Mouse (Mus musculus) liver, embryonic 13.5 days (tissue): ENCODE data around the gene Zfyve28. TPM values are rescaled to one million over a fixed set of nuclear protein-coding genes. Genes with fewer than 3 reads are reported as not detected.

Experiments
- ATAC-seq: fragments of 200-750 bp; cut with Nextera tagmentation; 2 replicates; pipeline ENCODE4 v1.8.0; 2017; ENCODE audit warnings: low read depth, mild to moderate bottlenecking, moderate number of reproducible peaks, moderate library complexity
- DNase-seq: peaks from one replicate; pipeline ENCODE4 v3.0.0; 2022
- H3K27ac ChIP-seq: fragments of 300-500 bp; sonication (generic); 2 replicates; pipeline ENCODE4 v1.5.1; 2015; ENCODE audit warnings: moderate library complexity, mild to moderate bottlenecking, inconsistent platforms
- H3K27me3 ChIP-seq: fragments of 300-500 bp; sonication (generic); 2 replicates; pipeline ENCODE4 v1.6.1; 2015; ENCODE audit warnings: mild to moderate bottlenecking, inconsistent platforms
- H3K36me3 ChIP-seq: fragments of 300-500 bp; sonication (generic); 2 replicates; pipeline ENCODE4 v1.6.1; 2015; ENCODE audit warnings: mild to moderate bottlenecking, inconsistent platforms
- H3K4me1 ChIP-seq: fragments of 300-500 bp; sonication (generic); replicated peaks from 2 replicates; pipeline ENCODE4 v1.6.1; 2015; ENCODE audit warnings: inconsistent platforms
- H3K4me2 ChIP-seq: fragments of 300-500 bp; sonication (generic); 2 replicates; pipeline ENCODE4 v1.6.1; 2015; ENCODE audit warnings: inconsistent platforms, mild to moderate bottlenecking, moderate library complexity
- H3K4me3 ChIP-seq: fragments of 300-500 bp; sonication (generic); replicated peaks from 2 replicates; pipeline ENCODE4 v1.5.1; 2015; ENCODE audit warnings: mild to moderate bottlenecking, inconsistent platforms
- H3K9ac ChIP-seq: fragments of 300-500 bp; sonication (generic); 2 replicates; pipeline ENCODE4 v1.6.1; 2015; ENCODE audit warnings: mild to moderate bottlenecking, inconsistent platforms
- H3K9me3 ChIP-seq: fragments of 300-500 bp; sonication (generic); replicated peaks from 2 replicates; pipeline ENCODE4 v1.6.1; 2016; ENCODE audit warnings: inconsistent platforms
- WGBS: fragments of 180-500 bp; shearing (Covaris S2); methylation state at CpG from one replicate; pipeline ENCODE4 v1.1.7; 2015; ENCODE audit not compliant: insufficient replicate concordance; 5-methylcytosine and 5-hydroxymethylcytosine counted together
- polyA plus RNA-seq: library from polyadenylated mRNA; unstranded; fragments of >200 nt; fragmentation: Nextera tagmentation; extraction: Ambion mirVana; gene quantifications from 2 replicates; pipeline ENCODE4 v1.2.1, GENCODE M21; 2015

Gene Zfyve28
- polyA plus RNA-seq, 1 experiment from 2014 or later = 0.02 TPM

DNA sequence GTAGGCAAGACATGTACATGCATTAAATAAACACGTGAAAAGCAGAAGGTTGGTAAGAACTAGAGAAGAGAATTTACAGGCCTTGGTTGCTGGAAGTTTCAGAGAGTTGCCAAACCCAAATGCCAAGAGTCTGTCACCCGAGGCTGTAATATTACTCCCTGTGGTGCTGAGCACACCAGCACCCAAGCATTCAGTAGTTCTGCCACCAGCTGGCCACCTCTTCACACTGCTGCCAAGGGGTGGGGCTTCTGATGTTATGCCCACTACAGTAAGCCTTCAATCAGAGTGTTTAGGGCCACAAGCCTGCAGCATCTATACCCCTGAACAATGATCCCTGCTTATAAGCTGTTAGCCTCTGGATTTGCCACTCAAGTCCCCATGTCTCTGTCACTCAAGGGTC, 86.9 kb downstream of the Zfyve28 start:
- no peak overlapping the region for H3K9ac ChIP-seq
- no peaks in the 10 kb centered on the region for H3K36me3 ChIP-seq
- no peaks in the 10 kb centered on the region for H3K9me3 ChIP-seq
- H3K4me3 ChIP-seq = no peak overlapping the region
- ATAC-seq (no peak), DNase-seq (no peak)
- no peak overlapping the region for H3K4me2 ChIP-seq
- no peaks in the 10 kb centered on the region for H3K27me3 ChIP-seq
- 51% methylated on average over 2 of the region's 2 CpGs for WGBS
- no peak overlapping the region for H3K27ac ChIP-seq
- peaks cover 8% of the 10 kb centered on the region; the same call in 1 of the 2 replicates for H3K4me1 ChIP-seq

DNA sequence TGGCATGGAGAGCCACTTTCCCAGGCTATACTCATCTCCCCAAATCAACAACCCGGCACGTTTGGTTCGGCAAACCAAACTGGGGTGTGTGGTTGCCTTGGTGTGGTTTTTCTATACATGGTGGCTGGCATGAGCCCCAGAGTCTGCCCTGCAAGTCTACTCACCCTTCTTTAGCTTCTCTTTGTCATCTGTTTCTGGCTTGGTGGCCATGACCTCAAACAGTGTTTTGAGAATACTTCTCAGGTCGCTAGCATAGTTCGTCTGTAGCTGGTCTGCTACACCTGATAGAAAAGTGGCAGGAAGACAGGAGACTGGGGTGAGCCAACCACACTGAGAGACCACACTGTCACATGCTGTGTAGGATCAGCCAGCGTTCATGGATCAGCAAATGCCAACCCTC, 89.6 kb downstream of the Zfyve28 start:
- Histone ChIP-seq H3K36me3 (no peaks in the 10 kb centered on the region), H3K4me2 (no peak overlapping the region), H3K27me3 (no peaks in the 10 kb centered on the region), H3K4me1 (peaks cover 8% of the 10 kb centered on the region; the same call in 1 of the 2 replicates), H3K4me3 (no peak overlapping the region), H3K9ac (no peak overlapping the region), H3K9me3 (no peaks in the 10 kb centered on the region), H3K27ac (no peak overlapping the region)
- ATAC-seq (no peak), DNase-seq (no peak)
- WGBS = 64% methylated on average over 6 of the region's 6 CpGs

GRCm38 (mm10) chr5:34197243-34197642, 91.0 kb downstream of the Zfyve28 start:
- Histone ChIP-seq H3K4me3 (no peak overlapping the region), H3K27me3 (no peaks in the 10 kb centered on the region), H3K9me3 (no peaks in the 10 kb centered on the region), H3K9ac (no peak overlapping the region), H3K4me1 (peaks cover 8% of the 10 kb centered on the region; the same call in 1 of the 2 replicates), H3K36me3 (no peaks in the 10 kb centered on the region), H3K27ac (no peak overlapping the region), H3K4me2 (no peak overlapping the region)
- WGBS = 70% methylated on average over 4 of the region's 4 CpGs
- ATAC-seq = no peak
- no peak for DNase-seq

DNA sequence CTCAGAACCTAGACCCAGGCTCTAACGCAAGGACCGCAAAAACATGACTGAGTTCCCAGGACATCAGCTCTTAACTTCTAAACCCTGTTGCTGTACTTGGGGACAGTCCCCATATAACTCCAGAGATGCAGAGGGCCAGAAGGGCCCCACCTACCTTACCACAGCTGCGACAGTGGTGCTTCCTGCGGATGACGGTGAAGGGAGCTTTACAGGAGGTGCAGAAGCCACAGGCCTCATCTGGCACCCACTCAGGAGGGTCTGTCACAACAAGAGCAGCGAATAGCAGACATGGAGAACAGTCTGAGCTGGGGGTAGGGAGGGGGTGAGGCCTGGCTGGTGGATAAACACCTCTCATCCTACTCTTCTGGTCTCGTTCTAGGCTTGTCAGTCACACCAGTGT, 91.8 kb downstream of the Zfyve28 start:
- ATAC-seq (no peak), DNase-seq (no peak)
- Histone ChIP-seq H3K27me3 (no peaks in the 10 kb centered on the region), H3K4me2 (no peak overlapping the region), H3K9ac (no peak overlapping the region), H3K9me3 (no peaks in the 10 kb centered on the region), H3K4me3 (no peak overlapping the region), H3K36me3 (no peaks in the 10 kb centered on the region), H3K27ac (no peak overlapping the region), H3K4me1 (peaks cover 4% of the 10 kb centered on the region; the same call in 1 of the 2 replicates)
- whole genome bisulfite sequencing = 50% methylated on average over 7 of the region's 7 CpGs

DNA sequence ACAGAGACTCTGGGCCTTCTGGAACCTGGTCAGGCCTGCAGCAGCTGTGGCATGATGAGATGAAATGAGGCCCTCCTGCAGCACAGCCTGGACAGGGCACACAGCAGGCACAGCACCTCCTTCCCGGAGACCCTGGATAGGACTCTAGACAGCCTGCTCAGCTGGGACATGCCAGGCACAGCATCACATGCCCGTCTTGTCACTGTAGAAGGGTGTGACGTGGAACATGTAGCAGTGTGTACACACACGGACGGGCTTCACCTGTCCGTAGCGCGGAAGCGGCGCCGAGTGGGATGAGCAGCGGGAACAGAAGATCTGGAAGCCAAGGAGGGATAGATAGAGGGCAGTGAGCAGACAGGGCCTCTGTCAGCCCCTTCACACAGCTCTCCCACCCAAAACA, 92.5 kb downstream of the Zfyve28 start:
- DNase-seq = no peak
- Histone ChIP-seq H3K36me3 (no peaks in the 10 kb centered on the region), H3K9me3 (no peaks in the 10 kb centered on the region), H3K4me3 (no peak overlapping the region), H3K4me2 (no peak overlapping the region), H3K27me3 (no peaks in the 10 kb centered on the region), H3K27ac (no peak overlapping the region), H3K9ac (no peak overlapping the region), H3K4me1 (no peaks in the 10 kb centered on the region)
- no peak for ATAC-seq
- WGBS = 84% methylated on average over 12 of the region's 12 CpGs

DNA sequence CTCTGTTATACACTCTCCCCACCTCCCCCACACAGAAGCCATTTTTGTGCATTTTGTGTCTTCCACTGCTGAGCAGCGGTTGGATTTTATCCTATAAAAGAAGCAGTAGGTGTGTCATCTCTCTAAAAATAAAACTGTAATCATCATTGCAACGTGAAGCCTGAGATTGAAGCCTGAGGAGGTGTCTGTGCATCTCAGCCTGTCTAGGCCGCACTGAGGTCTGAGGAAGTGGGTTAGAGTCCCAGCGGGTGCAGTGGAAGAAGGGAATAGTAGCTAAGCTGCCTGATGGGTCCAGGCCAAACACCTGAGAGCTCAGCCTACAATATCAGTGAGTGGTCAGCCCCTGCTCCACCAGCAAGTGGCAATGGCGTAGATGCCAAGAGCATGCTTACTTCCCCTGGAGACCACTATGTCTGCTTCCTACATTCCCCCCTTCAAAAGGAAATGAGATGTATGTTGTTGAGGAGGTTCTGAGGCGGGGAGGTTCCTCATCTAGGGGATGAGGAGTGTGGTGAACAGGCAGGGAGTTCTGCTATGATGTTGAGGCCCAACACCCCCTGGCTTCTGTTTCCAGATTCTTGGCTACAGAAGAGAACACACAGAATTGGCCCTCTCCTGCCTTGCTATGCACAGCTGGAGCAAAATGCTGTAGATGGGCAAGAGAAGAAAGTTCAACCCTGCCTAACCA, 93.1 kb downstream of the Zfyve28 start:
- H3K36me3 ChIP-seq = no peaks in the 10 kb centered on the region
- DNase-seq (no peak), ATAC-seq (no peak)
- 0 out of 2 replicates have a peak, but pooled peaks cover 4% of the 10 kb centered on the region for H3K4me1 ChIP-seq
- no peak overlapping the region for H3K27ac ChIP-seq
- no peaks in the 10 kb centered on the region for H3K27me3 ChIP-seq
- no peaks in the 10 kb centered on the region for H3K9me3 ChIP-seq
- H3K4me2 ChIP-seq = no peak overlapping the region
- H3K4me3 ChIP-seq = no peak overlapping the region
- WGBS = 48% methylated on average over 6 of the region's 6 CpGs
- no peak overlapping the region for H3K9ac ChIP-seq

DNA sequence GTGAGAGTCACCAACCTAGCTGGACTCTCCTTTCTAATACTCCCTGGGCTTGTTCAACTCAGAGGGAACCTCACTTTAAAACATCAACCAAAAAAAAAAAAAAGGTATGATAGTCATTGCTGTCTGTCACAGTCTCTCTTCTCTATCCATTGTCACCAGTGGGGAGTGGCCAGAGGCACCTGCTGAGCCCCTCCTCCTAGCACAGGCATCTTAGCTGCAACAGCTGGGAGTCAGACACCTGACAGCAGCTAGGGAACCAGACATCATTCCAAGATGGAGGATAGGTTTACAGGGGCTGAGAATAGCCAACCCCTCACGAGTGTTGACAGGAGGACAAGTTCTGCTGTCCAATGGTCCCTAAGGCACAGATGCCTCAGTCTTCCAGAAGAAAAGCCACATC, 93.8 kb downstream of the Zfyve28 start:
- H3K9ac ChIP-seq = no peak overlapping the region
- ATAC-seq (no peak), DNase-seq (no peak)
- no peak overlapping the region for H3K4me2 ChIP-seq
- H3K36me3 ChIP-seq = no peaks in the 10 kb centered on the region
- H3K4me1 ChIP-seq = peaks cover 10% of the 10 kb centered on the region
- no peaks in the 10 kb centered on the region for H3K9me3 ChIP-seq
- H3K4me3 ChIP-seq = no peak overlapping the region
- no peak overlapping the region for H3K27ac ChIP-seq
- 43% methylated on average over 1 of the region's 1 CpGs for WGBS
- no peaks in the 10 kb centered on the region for H3K27me3 ChIP-seq

- Histone ChIP-seq H3K27ac (no peak overlapping the region), H3K4me2 (no peak overlapping the region), H3K36me3 (no peaks in the 10 kb centered on the region), H3K9me3 (no peaks in the 10 kb centered on the region), H3K27me3 (no peaks in the 10 kb centered on the region), H3K4me1 (peaks cover 28% of the 10 kb centered on the region), H3K4me3 (no peak overlapping the region), H3K9ac (no peak overlapping the region)
- DNase-seq (no peak), ATAC-seq (no peak)
- 61% methylated on average over 4 of the region's 4 CpGs for WGBS
These were observed 96.4 kb downstream of the Zfyve28 start for GRCm38 (mm10) chr5:34191843-34192242.

DNA sequence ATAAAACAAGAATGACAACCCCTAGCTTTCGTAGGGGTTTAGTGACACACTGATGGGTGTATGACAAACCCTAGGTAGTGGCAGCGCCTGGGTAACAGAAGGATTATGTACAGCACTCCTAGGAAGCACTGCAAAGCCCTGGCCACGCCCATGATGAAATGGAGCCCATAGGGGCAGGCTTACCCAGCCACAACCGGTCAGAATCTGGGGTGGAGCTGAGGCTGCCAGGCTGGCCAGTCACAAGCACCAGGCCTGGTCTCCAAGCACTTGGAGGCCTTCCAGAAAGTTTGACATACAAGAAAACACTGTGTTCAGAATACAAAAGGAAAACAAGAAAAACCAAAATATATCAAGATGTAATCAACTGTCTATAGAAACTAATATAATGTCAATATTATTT, 97.2 kb downstream of the Zfyve28 start:
- Histone ChIP-seq H3K4me2 (no peak overlapping the region), H3K9ac (no peak overlapping the region), H3K4me1 (peaks cover 36% of the 10 kb centered on the region), H3K27ac (no peak overlapping the region), H3K4me3 (no peak overlapping the region), H3K27me3 (no peaks in the 10 kb centered on the region), H3K9me3 (no peaks in the 10 kb centered on the region), H3K36me3 (no peaks in the 10 kb centered on the region)
- no peak for ATAC-seq
- WGBS = 51% methylated on average over 4 of the region's 4 CpGs
- no peak for DNase-seq

DNA sequence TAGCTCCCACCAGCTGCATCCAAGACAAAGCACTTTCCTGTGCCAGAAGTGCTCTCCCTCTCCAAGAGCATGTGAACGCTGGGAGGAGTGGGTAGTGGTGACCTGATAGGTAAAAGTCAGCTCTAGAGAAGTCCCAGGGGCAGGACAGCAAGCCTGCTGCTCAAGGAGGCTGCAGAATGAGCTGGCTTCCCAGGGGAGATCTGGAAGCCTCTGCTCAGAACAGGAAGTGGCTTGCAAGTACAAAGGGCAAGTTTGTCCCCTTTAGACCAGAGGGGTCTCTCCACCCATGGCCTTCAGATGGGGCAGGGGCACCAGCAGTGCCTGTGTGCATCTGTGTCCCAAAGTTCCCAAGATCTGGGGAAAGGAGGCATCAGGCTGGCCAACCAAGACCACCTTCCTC, 98.7 kb downstream of the Zfyve28 start:
- Histone ChIP-seq H3K27me3 (no peaks in the 10 kb centered on the region), H3K4me1 (peaks cover 43% of the 10 kb centered on the region), H3K36me3 (no peaks in the 10 kb centered on the region), H3K9ac (no peak overlapping the region), H3K4me3 (no peak overlapping the region), H3K9me3 (no peaks in the 10 kb centered on the region), H3K4me2 (no peak overlapping the region), H3K27ac (no peak overlapping the region)
- DNase-seq (no peak), ATAC-seq (no peak)
- 40% methylated on average over 1 of the region's 1 CpGs for WGBS

DNA sequence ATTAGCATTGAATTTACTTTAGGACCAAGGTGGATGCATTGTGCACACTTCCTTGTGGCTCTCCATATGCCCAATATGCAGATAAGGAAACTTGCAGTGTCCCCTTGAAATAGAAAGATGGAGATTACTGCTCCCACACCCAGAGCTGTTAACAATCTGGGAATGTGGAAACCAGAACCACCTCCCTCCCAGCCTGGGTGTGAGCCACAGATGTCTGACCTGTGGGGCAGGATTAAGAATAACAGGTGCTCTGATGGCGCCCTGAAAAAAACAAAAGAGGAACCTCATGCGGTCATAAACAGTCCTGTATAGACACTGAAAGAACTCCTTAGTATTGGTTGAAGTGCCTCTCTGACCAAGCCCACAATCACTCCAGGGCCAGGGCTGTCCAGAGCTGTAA, 99.4 kb downstream of the Zfyve28 start:
- peak overlapping the region; percentile 77; the same call in 1 of the 2 replicates for H3K4me3 ChIP-seq
- no peak for ATAC-seq
- no peaks in the 10 kb centered on the region for H3K9me3 ChIP-seq
- H3K4me2 ChIP-seq = peak overlapping the region; percentile 100; the same call in 1 of the 2 replicates
- no peaks in the 10 kb centered on the region for H3K36me3 ChIP-seq
- no peak overlapping the region for H3K9ac ChIP-seq
- WGBS = 48% methylated on average over 2 of the region's 2 CpGs
- H3K4me1 ChIP-seq = peaks cover 43% of the 10 kb centered on the region
- no peaks in the 10 kb centered on the region for H3K27me3 ChIP-seq
- DNase-seq = no peak
- H3K27ac ChIP-seq = no peak overlapping the region

DNA sequence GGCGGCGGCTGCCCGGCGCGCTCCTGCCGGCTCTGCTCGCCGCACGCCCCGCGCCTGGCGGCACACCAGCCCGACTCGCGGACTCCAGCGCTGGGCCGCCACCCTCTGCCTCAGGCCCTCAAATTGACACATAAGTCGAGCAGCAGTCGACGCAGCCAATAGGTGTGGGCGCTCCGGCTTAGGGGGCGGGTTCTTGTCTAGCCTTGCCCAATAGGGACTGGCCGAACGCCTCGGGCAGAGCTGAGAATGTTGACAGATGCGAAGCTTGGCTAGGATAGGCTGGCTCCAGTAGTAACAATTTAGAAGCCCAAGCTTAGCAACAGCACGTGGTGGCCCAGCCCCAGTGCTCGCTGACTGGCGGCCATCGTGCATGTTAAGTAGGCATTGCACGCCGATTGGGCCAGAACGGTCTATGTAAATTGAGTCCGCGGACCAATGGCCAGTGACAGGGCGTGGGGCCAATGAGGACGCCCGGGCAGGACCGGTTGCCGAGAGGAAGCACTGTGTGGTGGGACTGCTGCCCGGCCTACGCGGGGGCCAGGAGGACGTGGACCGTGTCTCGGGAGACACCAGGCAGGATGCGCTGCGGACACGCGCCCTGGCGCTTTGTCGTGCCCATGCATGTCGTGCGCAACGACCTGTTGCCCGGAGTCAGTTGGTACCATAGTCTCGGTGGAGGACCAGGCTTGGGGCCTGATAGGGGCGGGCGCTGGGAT, 100.5 kb downstream of the Zfyve28 start, which contains the start of gene Mxd4:
Gene Mxd4, minus strand, starts transcription at position 120 of the 716 bp plus-strand sequence.
- Histone ChIP-seq H3K4me2 (peak within 1 kb of the TSS; percentile 100), H3K4me3 (peak within 1 kb of the TSS; percentile 77), H3K27me3 (no peaks in the 10 kb centered on the region), H3K36me3 (no peaks in the 10 kb centered on the region), H3K9me3 (no peaks in the 10 kb centered on the region), H3K27ac (peak within 1 kb of the TSS; percentile 84), H3K4me1 (peaks cover 47% of the 10 kb centered on the region), H3K9ac (peak within 1 kb of the TSS; percentile 80)
- peak; percentile 97 for DNase-seq
- ATAC-seq = peak; percentile 97
- WGBS = under 1% methylated on average over 60 of the region's 60 CpGs
